Mouse (Mus musculus) heart, embryonic 13.5 days (tissue): ENCODE measurements around the gene Spata45. TPM values are rescaled to one million over a fixed set of nuclear protein-coding genes. Genes with fewer than 3 reads are reported as not detected.
"Not testable (repeated sequence)": the region's sequence is repeated elsewhere in the genome, so short reads cannot be mapped to it uniquely, and the experiment has no call there.

Experiments used
- ATAC-seq: fragments of 200-750 bp; cut with Nextera tagmentation; 2 replicates; pipeline ENCODE4 v1.8.0; 2017; ENCODE audit warnings: moderate TSS enrichment; ENCODE audit not compliant: insufficient number of reproducible peaks, low FRiP score, low TSS enrichment; ENCODE audit errors: extremely low read depth
- H3K27ac ChIP-seq: fragments of 300-500 bp; sonication (generic); replicated peaks from 2 replicates; pipeline ENCODE4 v1.5.1; 2015; ENCODE audit warnings: moderate library complexity, mild to moderate bottlenecking, inconsistent platforms
- H3K27me3 ChIP-seq: fragments of 300-500 bp; sonication (generic); replicated peaks from 2 replicates; pipeline ENCODE4 v1.6.1; 2015; ENCODE audit warnings: mild to moderate bottlenecking, inconsistent platforms
- H3K36me3 ChIP-seq: fragments of 300-500 bp; sonication (generic); 2 replicates; pipeline ENCODE4 v1.6.1; 2015; ENCODE audit warnings: mild to moderate bottlenecking, inconsistent platforms
- H3K4me1 ChIP-seq: fragments of 300-500 bp; sonication (generic); 2 replicates; pipeline ENCODE4 v1.6.1; 2015; ENCODE audit warnings: inconsistent platforms
- H3K4me2 ChIP-seq: fragments of 300-500 bp; sonication (generic); 2 replicates; pipeline ENCODE4 v1.6.1; 2015; ENCODE audit warnings: inconsistent platforms, mild to moderate bottlenecking, moderate library complexity
- H3K4me3 ChIP-seq: fragments of 300-500 bp; sonication (generic); 2 replicates; pipeline ENCODE4 v1.5.1; 2015; ENCODE audit warnings: moderate library complexity, mild to moderate bottlenecking, inconsistent platforms
- H3K9ac ChIP-seq: fragments of 300-500 bp; sonication (generic); 2 replicates; pipeline ENCODE4 v1.6.1; 2015; ENCODE audit warnings: inconsistent platforms, mild to moderate bottlenecking, moderate library complexity
- H3K9me3 ChIP-seq: fragments of 300-500 bp; sonication (generic); 2 replicates; pipeline ENCODE4 v1.6.1; 2016; ENCODE audit warnings: inconsistent platforms
- WGBS: fragments of 180-500 bp; shearing (Covaris S2); methylation state at CpG from one replicate; pipeline ENCODE4 v1.1.7; 2015; ENCODE audit warnings: mixed read lengths; 5-methylcytosine and 5-hydroxymethylcytosine counted together
- polyA plus RNA-seq: library from polyadenylated mRNA; unstranded; fragments of >200 nt; fragmentation: Nextera tagmentation; extraction: Ambion mirVana; gene quantifications from 2 replicates; pipeline ENCODE4 v1.2.1, GENCODE M21; 2015

The Spata45 gene
- polyA plus RNA-seq, 1 experiment from 2014 or later: not detected

DNA sequence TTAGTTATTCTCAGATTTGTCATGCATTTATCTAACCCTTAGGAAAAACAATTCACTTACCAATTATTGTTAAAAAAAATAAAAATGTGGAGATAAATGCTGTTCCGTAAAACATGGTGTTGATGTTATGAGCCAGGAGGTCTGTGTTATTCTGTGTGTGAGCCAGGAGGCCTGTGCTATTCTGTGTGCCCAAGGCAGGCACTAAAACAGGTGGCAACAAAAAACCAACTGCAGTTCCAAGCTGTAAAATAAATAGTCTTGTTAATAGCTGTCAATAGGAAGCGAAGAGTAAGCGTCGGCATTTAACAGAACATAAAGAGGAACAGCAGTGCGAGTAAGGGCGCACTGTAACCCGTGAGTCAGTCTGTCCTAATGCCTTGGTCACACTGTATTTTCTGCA, 15.4 kb upstream of the Spata45 start:
- H3K4me2 ChIP-seq: no peak overlapping the region
- no peak overlapping the region for H3K27ac ChIP-seq
- whole genome bisulfite sequencing: 93% methylated on average over 7 of the region's 7 CpGs
- peaks cover 40% of the 10 kb centered on the region for H3K36me3 ChIP-seq
- no peaks in the 10 kb centered on the region for H3K27me3 ChIP-seq
- H3K9ac ChIP-seq: no peak overlapping the region
- H3K4me3 ChIP-seq: no peak overlapping the region
- ATAC-seq: no peak
- H3K9me3 ChIP-seq: no peaks in the 10 kb centered on the region
- peaks cover 16% of the 10 kb centered on the region for H3K4me1 ChIP-seq

DNA sequence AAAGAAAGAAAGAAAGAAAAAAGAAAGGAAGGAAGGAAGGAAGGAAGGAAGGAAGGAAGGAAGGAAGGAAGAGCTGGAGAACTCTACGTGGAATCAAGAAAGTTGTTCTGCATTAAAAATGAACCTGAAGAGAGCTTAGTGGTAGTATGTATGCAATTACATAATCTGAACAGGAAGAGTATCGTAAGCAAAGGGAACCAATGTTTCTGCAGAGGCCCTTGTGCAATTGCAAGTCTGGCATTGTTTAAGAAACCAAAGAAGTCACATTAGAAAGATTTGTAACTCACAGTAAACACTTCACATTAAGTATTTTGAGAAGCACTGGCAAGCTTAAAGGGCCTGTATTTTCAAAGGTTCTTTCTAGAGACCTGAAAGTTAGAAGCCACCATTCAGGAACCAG, 13.3 kb upstream of the Spata45 start:
- Histone ChIP-seq H3K36me3 (peaks cover 34% of the 10 kb centered on the region), H3K9me3 (no peaks in the 10 kb centered on the region), H3K4me2 (no peak overlapping the region), H3K27me3 (no peaks in the 10 kb centered on the region), H3K27ac (no peak overlapping the region), H3K4me3 (no peak overlapping the region), H3K4me1 (peaks cover 25% of the 10 kb centered on the region), H3K9ac (no peak overlapping the region)
- 79% methylated on average over 2 of the region's 2 CpGs for WGBS
- no peak for ATAC-seq

DNA sequence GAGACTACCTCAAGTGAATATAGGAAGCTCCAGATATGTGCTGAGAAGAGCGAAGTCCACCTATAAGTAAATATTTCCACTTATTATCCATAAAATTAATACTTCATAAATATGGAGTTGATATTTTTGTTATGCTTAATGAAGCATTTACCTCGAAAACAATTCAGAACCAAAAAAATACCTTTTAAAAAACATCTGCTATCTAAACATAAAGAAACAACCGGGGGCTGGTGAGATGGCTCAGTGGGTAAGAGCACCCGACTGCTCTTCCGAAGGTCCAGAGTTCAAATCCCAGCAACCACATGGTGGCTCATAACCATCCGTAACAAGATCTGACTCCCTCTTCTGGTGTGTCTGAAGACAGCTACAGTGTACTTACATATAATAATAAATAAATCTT, 12.6 kb upstream of the Spata45 start:
- not testable (repeated sequence) for H3K27ac ChIP-seq, H3K4me3 ChIP-seq, H3K9ac ChIP-seq, ATAC-seq, H3K4me2 ChIP-seq, H3K27me3 ChIP-seq, H3K9me3 ChIP-seq
- peaks cover 31% of the 10 kb centered on the region for H3K36me3 ChIP-seq
- peaks cover 25% of the 10 kb centered on the region for H3K4me1 ChIP-seq
- WGBS: 90% methylated on average over 6 of the region's 6 CpGs

DNA sequence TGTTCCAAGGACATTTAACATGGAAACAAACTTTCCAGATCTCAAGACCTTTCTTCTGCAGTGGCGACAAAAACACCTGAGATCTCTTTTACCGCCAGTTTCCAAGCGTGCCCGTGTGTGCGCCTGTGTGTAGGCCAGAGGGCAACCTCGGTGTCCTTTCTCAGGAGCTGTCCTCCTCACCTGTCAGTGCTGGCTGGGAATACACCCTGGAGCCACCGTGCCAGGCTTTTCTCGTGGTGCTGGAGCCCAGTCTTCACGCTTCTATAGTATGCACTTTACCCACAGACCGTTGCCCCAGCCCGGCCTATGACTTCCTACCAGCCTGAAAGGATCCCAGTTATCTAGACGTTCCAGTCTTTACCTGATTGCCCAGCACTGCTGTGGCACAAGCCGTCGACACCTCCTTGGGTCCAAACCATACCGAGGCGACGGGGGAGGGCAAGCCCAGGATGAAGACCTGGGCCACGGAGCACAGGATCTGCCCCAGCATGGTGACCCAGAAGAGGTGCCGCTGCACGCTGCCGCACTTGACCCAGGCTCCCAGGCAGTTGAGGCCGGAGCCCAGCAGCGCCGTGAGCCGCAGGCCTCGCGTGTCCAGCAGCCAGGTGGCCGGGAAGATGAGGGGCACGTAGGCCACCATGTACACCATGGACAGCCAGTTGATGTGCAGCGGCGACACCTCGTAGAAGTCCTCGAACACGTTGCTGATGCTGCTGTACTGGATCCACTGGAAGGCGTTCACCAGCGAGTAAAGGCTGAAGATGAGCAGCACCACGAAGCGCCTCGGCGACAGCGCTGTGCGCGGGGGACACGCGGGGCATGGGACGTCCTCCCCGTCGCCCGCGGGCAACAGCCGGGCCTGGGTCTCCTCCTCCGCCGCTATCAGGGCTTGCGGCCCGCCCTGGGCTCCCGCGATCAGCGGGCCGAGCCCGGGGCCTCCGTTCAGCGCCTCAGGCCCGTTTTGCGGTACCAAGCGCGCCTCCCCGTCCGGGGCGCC, 11.1 kb upstream of the Spata45 start:
- no peak for ATAC-seq
- H3K4me1 ChIP-seq: peaks cover 25% of the 10 kb centered on the region
- peak overlapping the region; percentile 84 for H3K4me3 ChIP-seq
- H3K4me2 ChIP-seq: peak overlapping the region; percentile 98
- H3K9ac ChIP-seq: peak overlapping the region; percentile 96
- H3K27me3 ChIP-seq: no peaks in the 10 kb centered on the region
- H3K27ac ChIP-seq: peak overlapping the region; percentile 87
- no peaks in the 10 kb centered on the region for H3K9me3 ChIP-seq
- peaks cover 17% of the 10 kb centered on the region for H3K36me3 ChIP-seq
- 2% methylated on average over 69 of the region's 69 CpGs for WGBS

DNA sequence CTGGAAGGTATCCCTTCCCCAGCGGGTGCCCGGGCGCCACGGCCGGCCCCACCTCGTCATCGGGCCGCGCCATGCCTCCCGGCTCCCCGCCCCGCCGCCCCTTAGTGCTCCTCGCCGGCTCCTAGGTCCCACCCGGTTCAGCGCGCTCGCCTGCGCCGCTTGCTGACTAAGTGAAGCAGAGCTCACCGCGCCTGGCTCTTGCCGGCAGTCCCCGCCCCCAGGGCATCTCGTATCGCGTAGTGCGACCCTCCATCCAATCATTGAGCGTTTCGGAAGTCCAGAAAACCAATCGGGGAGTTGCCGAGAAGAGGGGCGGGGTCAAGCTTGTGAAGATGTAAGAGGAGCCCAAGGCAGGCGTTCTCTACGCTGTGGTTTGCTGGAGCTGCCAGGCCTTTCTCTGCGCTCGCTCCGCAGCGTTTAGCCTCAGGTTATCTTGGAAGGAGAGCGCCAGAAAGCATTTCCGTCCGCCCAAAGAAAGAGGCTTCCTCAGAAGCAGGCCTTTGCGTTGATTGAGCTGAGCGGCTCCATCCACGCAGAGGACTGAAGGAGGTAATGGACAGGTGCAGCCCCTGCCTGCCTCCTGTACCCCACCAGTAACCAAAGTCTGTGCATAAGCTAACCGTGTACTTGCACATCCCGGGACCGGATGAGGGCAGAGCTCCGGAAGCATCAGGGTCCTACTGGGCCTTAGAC, 10.3 kb upstream of the Spata45 start, which contains the start of gene Flvcr1:
Gene Flvcr1, minus strand, starts transcription at position 138 of the 693 bp plus-strand sequence.
- Histone ChIP-seq H3K36me3 (peaks cover 8% of the 10 kb centered on the region), H3K9me3 (no peaks in the 10 kb centered on the region), H3K9ac (peak within 1 kb of the TSS; percentile 96), H3K4me1 (peaks cover 28% of the 10 kb centered on the region), H3K4me3 (peak within 1 kb of the TSS; percentile 84), H3K4me2 (peak within 1 kb of the TSS; percentile 98), H3K27ac (peak within 1 kb of the TSS; percentile 93), H3K27me3 (no peaks in the 10 kb centered on the region)
- peak; percentile 99 for ATAC-seq
- WGBS: under 1% methylated on average over 50 of the region's 50 CpGs

DNA sequence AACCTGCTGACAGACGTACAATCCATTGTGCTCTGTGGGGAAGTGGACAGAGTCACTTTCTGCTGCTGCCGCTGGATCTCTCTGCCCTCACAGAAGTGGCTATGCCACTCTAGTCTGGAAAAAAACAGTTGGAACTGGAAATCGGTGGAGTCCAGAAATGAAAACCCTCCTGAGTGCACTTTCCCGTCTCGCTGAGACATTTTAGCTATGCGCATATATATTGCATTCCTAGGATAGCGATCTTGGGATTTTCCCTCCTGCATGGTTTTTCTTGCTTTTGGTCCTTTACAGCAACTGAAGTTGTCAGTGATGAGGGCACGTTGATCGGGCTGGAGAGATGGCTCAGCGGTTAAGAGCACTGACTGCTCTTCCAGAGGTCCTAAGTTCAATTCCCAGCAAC, 6.3 kb upstream of the Spata45 start:
- Histone ChIP-seq H3K9ac (no peak overlapping the region), H3K36me3 (no peaks in the 10 kb centered on the region), H3K27me3 (peaks cover 3% of the 10 kb centered on the region; the same call in 1 of the 2 replicates), H3K4me3 (no peak overlapping the region), H3K4me2 (no peak overlapping the region), H3K9me3 (no peaks in the 10 kb centered on the region), H3K4me1 (peaks cover 16% of the 10 kb centered on the region), H3K27ac (no peak overlapping the region)
- no peak for ATAC-seq
- WGBS: 66% methylated on average over 10 of the region's 10 CpGs

DNA sequence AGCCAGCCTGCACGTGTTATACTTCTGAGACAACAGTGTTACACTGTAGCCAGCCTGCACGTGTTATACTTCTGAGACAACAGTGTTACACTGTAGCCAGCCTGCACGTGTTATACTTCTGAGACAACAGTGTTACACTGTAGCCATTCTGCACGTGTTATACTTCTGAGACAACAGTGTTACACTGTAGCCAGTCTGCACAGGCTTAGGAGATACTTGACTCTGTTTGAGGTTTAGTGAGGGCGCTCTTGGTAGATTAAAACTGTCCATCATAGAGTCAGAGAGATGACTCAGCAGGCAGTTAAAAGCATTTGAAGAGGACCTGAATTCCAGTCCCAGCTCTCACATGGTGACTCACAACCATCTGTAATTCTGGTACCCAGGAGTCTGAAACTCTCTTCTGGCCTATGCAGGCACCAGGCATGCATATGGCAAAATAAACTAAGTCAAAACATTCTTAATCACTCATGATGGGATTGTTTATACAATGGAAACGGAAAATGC, 5.5 kb upstream of the Spata45 start:
- H3K9me3 ChIP-seq, H3K9ac ChIP-seq, H3K27ac ChIP-seq, H3K4me2 ChIP-seq, H3K4me3 ChIP-seq, H3K27me3 ChIP-seq, H3K36me3 ChIP-seq, ATAC-seq: not testable (repeated sequence)
- peaks cover 14% of the 10 kb centered on the region for H3K4me1 ChIP-seq
- 65% methylated on average over 6 of the region's 6 CpGs for WGBS

DNA sequence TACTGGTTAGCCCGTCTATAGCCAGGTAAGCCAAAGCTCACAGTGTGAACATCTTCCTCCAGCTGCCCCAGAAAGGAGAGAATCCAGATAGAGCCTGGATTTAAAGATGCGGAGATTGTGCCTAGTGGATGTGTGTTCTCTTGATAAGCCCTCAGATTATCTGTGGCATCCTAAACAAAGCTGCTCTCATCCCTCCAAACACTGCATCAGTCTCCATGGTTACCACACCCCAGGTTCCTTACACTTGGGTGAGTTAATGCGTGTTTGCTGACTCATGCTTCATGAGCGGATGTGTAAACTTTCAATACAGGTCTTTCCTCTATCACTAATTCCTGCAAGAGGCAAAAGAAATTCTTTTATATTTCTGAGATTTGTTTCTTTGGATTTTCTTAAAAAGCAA, 790 bp upstream of the Spata45 start:
- no peaks in the 10 kb centered on the region for H3K9me3 ChIP-seq
- H3K27ac ChIP-seq: no peak overlapping the region
- no peak overlapping the region for H3K9ac ChIP-seq
- no peak for ATAC-seq
- H3K4me3 ChIP-seq: no peak overlapping the region
- H3K27me3 ChIP-seq: peaks cover 4% of the 10 kb centered on the region; the same call in 1 of the 2 replicates
- 37% methylated on average over 4 of the region's 4 CpGs for WGBS
- peaks cover 5% of the 10 kb centered on the region; the same call in 1 of the 2 replicates for H3K4me1 ChIP-seq
- no peaks in the 10 kb centered on the region for H3K36me3 ChIP-seq
- H3K4me2 ChIP-seq: no peak overlapping the region

DNA sequence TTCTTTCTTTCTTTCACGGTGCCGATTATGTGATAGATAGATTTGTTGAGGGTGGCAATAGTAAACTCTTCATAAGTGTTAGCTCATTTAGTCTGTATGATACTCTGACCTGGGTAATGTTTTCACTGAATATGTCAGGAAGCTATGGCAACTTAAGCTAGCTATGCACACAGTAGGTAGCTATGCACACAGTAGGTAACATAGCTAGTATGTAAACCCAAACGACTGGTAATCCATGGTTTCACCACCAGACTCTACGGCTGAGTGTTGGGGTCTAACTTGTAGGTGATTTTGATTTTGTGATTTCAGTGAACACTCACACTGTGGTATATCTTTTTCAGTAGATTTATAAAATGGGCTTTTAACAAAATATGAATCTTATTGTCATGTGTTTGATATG, 1.6 kb downstream of the Spata45 start:
- WGBS: 86% methylated on average over 4 of the region's 4 CpGs
- no peak overlapping the region for H3K9ac ChIP-seq

DNA sequence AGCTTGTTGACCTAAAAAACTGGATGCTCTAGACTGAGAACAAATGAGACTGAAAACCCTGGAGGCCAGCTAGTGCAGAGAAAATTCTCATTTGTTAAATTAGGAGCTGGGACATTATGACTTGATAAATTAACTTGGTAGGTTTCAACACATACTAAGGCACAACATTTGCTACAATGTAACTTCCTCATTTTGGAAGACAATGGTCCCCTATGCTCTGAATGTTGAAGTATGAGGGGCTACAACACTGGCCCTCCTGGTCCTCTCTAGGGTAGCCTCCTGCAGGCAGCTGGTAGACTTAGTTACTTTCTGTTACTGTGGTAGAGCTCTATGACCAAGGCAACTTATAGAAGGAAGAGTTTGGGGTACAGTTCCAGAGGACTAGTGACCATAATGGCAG, 4.9 kb downstream of the Spata45 start:
- no peak for ATAC-seq
- no peaks in the 10 kb centered on the region for H3K4me1 ChIP-seq
- H3K9me3 ChIP-seq: no peaks in the 10 kb centered on the region
- H3K27ac ChIP-seq: no peak overlapping the region
- no peak overlapping the region for H3K4me2 ChIP-seq
- no peaks in the 10 kb centered on the region for H3K27me3 ChIP-seq
- H3K36me3 ChIP-seq: no peaks in the 10 kb centered on the region
- H3K9ac ChIP-seq: no peak overlapping the region
- H3K4me3 ChIP-seq: no peak overlapping the region

More for the DNA sequence above, 1.6 kb downstream of the Spata45 start:
- Histone ChIP-seq H3K27ac (no peak overlapping the region), H3K4me1 (no peaks in the 10 kb centered on the region), H3K4me2 (no peak overlapping the region), H3K4me3 (no peak overlapping the region), H3K36me3 (no peaks in the 10 kb centered on the region), H3K27me3 (peaks cover 4% of the 10 kb centered on the region; the same call in 1 of the 2 replicates), H3K9me3 (no peaks in the 10 kb centered on the region)
- no peak for ATAC-seq

DNA sequence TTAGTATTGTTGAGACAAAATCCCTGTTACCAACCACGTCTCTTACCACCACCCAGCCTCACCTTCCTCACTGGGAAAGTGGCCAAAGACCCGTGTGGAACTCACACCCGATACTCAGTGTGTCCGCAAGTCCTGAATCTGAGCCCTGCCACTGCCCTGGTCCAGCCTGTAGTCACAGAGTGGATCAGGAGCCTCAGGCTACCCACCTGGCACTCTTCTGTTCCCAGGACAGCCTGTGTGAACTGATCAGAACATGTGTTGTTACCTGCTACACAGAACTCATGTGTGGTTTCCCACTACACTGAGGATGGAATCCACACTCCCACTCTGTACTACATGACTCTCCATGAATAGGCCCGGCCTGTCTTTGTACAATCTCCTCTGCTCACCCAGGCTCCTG, 5.7 kb downstream of the Spata45 start:
- Histone ChIP-seq H3K9ac (no peak overlapping the region), H3K9me3 (no peaks in the 10 kb centered on the region), H3K4me2 (no peak overlapping the region), H3K27ac (no peak overlapping the region), H3K4me3 (no peak overlapping the region), H3K36me3 (no peaks in the 10 kb centered on the region), H3K27me3 (no peaks in the 10 kb centered on the region), H3K4me1 (no peaks in the 10 kb centered on the region)
- WGBS: 75% methylated on average over 5 of the region's 5 CpGs
- no peak for ATAC-seq
